Comparison of ENCODE assay signal across 7 mouse cellular contexts in genomic region chr13:111413156-111413555, GRCm38 (mm10).
DNase-seq lines count a peak whose midpoint lies in the region; ATAC-seq and TF ChIP-seq lines count a peak whose summit lies in the region.

No protein-coding gene starts in this region.

- H3K4me2 ChIP-seq in kidney, embryonic 14.5 days (replicated peaks; ENCODE audit: low read depth, low read length), result no peak overlapping the region

- WGBS in kidney, embryonic 14.5 days, result 40% methylated on average over 4 of the region's 4 CpGs

- H3K9me3 ChIP-seq in kidney, embryonic 14.5 days (ENCODE audit: control insufficient read depth, low read length), result no peaks in the 10 kb centered on the region
- no peaks in the 10 kb centered on the region for H3K9me3 ChIP-seq in G1E (replicated peaks)

- no peak overlapping the region for H3K4me3 ChIP-seq in kidney, embryonic 14.5 days (ENCODE audit: low read length)
- H3K4me3 ChIP-seq in G1E (ENCODE audit: low read depth, low read length), result no peak overlapping the region
- H3K4me3 ChIP-seq in left cerebral cortex, adult 2 months, result no peak overlapping the region

- H3K4me1 ChIP-seq in kidney, embryonic 14.5 days (ENCODE audit: control insufficient read depth, insufficient read depth, low read length), result no peaks in the 10 kb centered on the region
- H3K4me1 ChIP-seq in G1E (ENCODE audit: insufficient read depth, low read depth, low read length), result peaks cover 2% of the 10 kb centered on the region; the same call in 1 of the 2 replicates

- H3K27ac ChIP-seq in kidney, embryonic 14.5 days (ENCODE audit: low read depth, low read length), result no peak overlapping the region
- H3K27ac ChIP-seq in left cerebral cortex, adult 2 months, result no peak overlapping the region

- no peak for ATAC-seq in kidney, embryonic 14.5 days (ENCODE audit: low FRiP score, low TSS enrichment)
- peak; percentile 40; the same call in 1 of the 2 replicates for ATAC-seq in G1E (ENCODE audit: extremely low read depth, insufficient number of reproducible peaks, low FRiP score, poor library complexity, severe bottlenecking)
- 0 out of 2 replicates have a peak, but pooled peaks have one; percentile 47 for ATAC-seq in erythroid progenitor cell, adult 5-6 weeks (replicated peaks; ENCODE audit: low FRiP score, poor library complexity, severe bottlenecking)

- intact Hi-C loops in left cerebral cortex, adult 2 months (cut with DNase I), result loop anchor here (1.0 to 10.0 kb wide), 5 partner anchors 268 to 1348 kb away; no protein-coding TSS in a partner anchor

- no peaks in the 10 kb centered on the region for H3K36me3 ChIP-seq in kidney, embryonic 14.5 days (ENCODE audit: control insufficient read depth, insufficient read depth, low read length)
- H3K36me3 ChIP-seq in G1E (replicated peaks), result no peaks in the 10 kb centered on the region

- H3K9ac ChIP-seq in kidney, embryonic 14.5 days (ENCODE audit: low read depth, low read length), result no peak overlapping the region

- no peaks in the 10 kb centered on the region for H3K27me3 ChIP-seq in kidney, embryonic 14.5 days (ENCODE audit: control insufficient read depth, insufficient read depth, low read length)
- H3K27me3 ChIP-seq in G1E (ENCODE audit: insufficient read depth, low read length), result peaks cover 4% of the 10 kb centered on the region; the same call in 1 of the 2 replicates

- peak; percentile 23; the same call in 1 of the 2 replicates for TF ChIP-seq CTCF in G1E (IDR thresholded peaks at IDR 0.05; ENCODE audit: low read depth, low read length)
- peak; percentile 84 for TF ChIP-seq CTCF in left cerebral cortex, adult 2 months (IDR thresholded peaks at IDR 0.05)

- peak; percentile 69 for DNase-seq in kidney, adult 9 months
- peak; percentile 25 for DNase-seq in G1E (ENCODE audit: low spot score)
- DNase-seq in brain, adult 2 months (ENCODE audit: low read depth, low spot score), result peak; percentile 73
- DNase-seq in left cerebral cortex, adult 2 months (ENCODE audit: extremely low spot score in 1 of 2, low spot score in 2 of 2), result peak; percentile 67
- peak; percentile 22 for DNase-seq in retina, adult 2 months (ENCODE audit: low read depth, low spot score)

Comparison
In these comparisons a context has a peak if more than half of its experiments do, and no peak if none do; other contexts are left out.
1. DNase-seq: peak in every context shown above with its lines; median percentile 73 in brain, adult 2 months; 69 in kidney, adult 9 months; 67 in left cerebral cortex, adult 2 months; 25 in G1E; 22 in retina, adult 2 months.